Mouse (Mus musculus): ENCODE measurements around the gene Odf3l1. TPM values are rescaled to one million over a fixed set of nuclear protein-coding genes. Genes with fewer than 3 reads are reported as not detected.

The Odf3l1 gene
- polyA plus RNA-seq, 1 experiment from 2014 or later: 1.1 TPM

- no peak for ATAC-seq (ENCODE audit: insufficient read depth)
- peak; percentile 59 for TF ChIP-seq CTCF (IDR thresholded peaks at IDR 0.05; ENCODE audit: low read depth)
Measured at GRCm38 (mm10) chr9:56824900-56825299, 39.6 kb downstream of the Odf3l1 start.

GRCm38 (mm10) chr9:56810916-56811315 is 53.6 kb downstream of the Odf3l1 start:
- no peak overlapping the region for H3K9ac ChIP-seq
- no peak for TF ChIP-seq CTCF (IDR thresholded peaks at IDR 0.05; ENCODE audit: low read depth)
- H3K36me3 ChIP-seq (ENCODE audit: insufficient read depth): no peaks in the 10 kb centered on the region
- H3K4me1 ChIP-seq (ENCODE audit: insufficient read depth): no peaks in the 10 kb centered on the region
- H3K4me2 ChIP-seq: no peak overlapping the region
- no peaks in the 10 kb centered on the region for H3K27me3 ChIP-seq (ENCODE audit: insufficient read depth, low read length)
- DNase-seq (peak; percentile 53), ATAC-seq (ENCODE audit: insufficient read depth) (no peak)
- H3K27ac ChIP-seq (ENCODE audit: low read depth): no peak overlapping the region
- H3K9me3 ChIP-seq (ENCODE audit: low read depth, low read length): no peaks in the 10 kb centered on the region
- WGBS: 53% methylated on average over 1 of the region's 1 CpGs
- H3K4me3 ChIP-seq (ENCODE audit: low read depth, low read length): no peak overlapping the region

More at GRCm38 (mm10) chr9:56824900-56825299, 39.6 kb downstream of the Odf3l1 start:
- H3K27ac ChIP-seq (ENCODE audit: low read depth): no peak overlapping the region
- no peak overlapping the region for H3K4me2 ChIP-seq
- WGBS: 6% methylated on average over 3 of the region's 3 CpGs
- H3K4me1 ChIP-seq (ENCODE audit: insufficient read depth): no peaks in the 10 kb centered on the region
- no peaks in the 10 kb centered on the region for H3K36me3 ChIP-seq (ENCODE audit: insufficient read depth)
- H3K9ac ChIP-seq: no peak overlapping the region
- H3K27me3 ChIP-seq (ENCODE audit: insufficient read depth, low read length): peaks cover 13% of the 10 kb centered on the region; the same call in 1 of the 2 replicates
- peak; percentile 77 for DNase-seq
- no peaks in the 10 kb centered on the region for H3K9me3 ChIP-seq (ENCODE audit: low read depth, low read length)
- H3K4me3 ChIP-seq (ENCODE audit: low read depth, low read length): no peak overlapping the region

- no peak for ATAC-seq (ENCODE audit: insufficient read depth)
- H3K27ac ChIP-seq (ENCODE audit: low read depth): no peak overlapping the region
- H3K4me2 ChIP-seq: no peak overlapping the region
- H3K9ac ChIP-seq: no peak overlapping the region
- WGBS: 82% methylated on average over 6 of the region's 6 CpGs
- TF ChIP-seq CTCF (IDR thresholded peaks at IDR 0.05; ENCODE audit: low read depth): no peak
- no peaks in the 10 kb centered on the region for H3K27me3 ChIP-seq (ENCODE audit: insufficient read depth, low read length)
- H3K4me3 ChIP-seq (ENCODE audit: low read depth, low read length): no peak overlapping the region
- H3K4me1 ChIP-seq (ENCODE audit: insufficient read depth): no peaks in the 10 kb centered on the region
- no peaks in the 10 kb centered on the region for H3K36me3 ChIP-seq (ENCODE audit: insufficient read depth)
- DNase-seq: no peak
- H3K9me3 ChIP-seq (ENCODE audit: low read depth, low read length): no peaks in the 10 kb centered on the region
Measured at GRCm38 (mm10) chr9:56807990-56808389, 56.5 kb downstream of the Odf3l1 start.

GRCm38 (mm10) chr9:56803146-56803545 is 61.3 kb downstream of the Odf3l1 start:
- TF ChIP-seq CTCF (IDR thresholded peaks at IDR 0.05; ENCODE audit: low read depth): no peak
- Histone ChIP-seq H3K36me3 (ENCODE audit: insufficient read depth) (no peaks in the 10 kb centered on the region), H3K9ac (no peak overlapping the region), H3K4me3 (ENCODE audit: low read depth, low read length) (no peak overlapping the region), H3K4me1 (ENCODE audit: insufficient read depth) (no peaks in the 10 kb centered on the region), H3K27ac (ENCODE audit: low read depth) (no peak overlapping the region), H3K9me3 (ENCODE audit: low read depth, low read length) (no peaks in the 10 kb centered on the region), H3K27me3 (ENCODE audit: insufficient read depth, low read length) (peaks cover 14% of the 10 kb centered on the region), H3K4me2 (no peak overlapping the region)
- DNase-seq (no peak), ATAC-seq (ENCODE audit: insufficient read depth) (no peak)
- 91% methylated on average over 7 of the region's 7 CpGs for WGBS

Other genes starting within 250 kb of the Odf3l1 start
- gene Lingo1, start 68.2 kb downstream of the Odf3l1 start, polyA plus RNA-seq (2014; fragmentation: Nextera tagmentation; extraction: Ambion mirVana): 4.7 and 4.8 TPM in 2 replicates
- gene Cspg4, start 354 bp upstream of the Odf3l1 start, polyA plus RNA-seq (2014; fragmentation: Nextera tagmentation; extraction: Ambion mirVana): 12.3 and 13.9 TPM in 2 replicates
- gene Snx33, start 63.7 kb upstream of the Odf3l1 start, polyA plus RNA-seq (2014; fragmentation: Nextera tagmentation; extraction: Ambion mirVana): 7.8 and 9.5 TPM in 2 replicates
- 69.6 and 75.1 TPM in 2 replicates for gene Imp3, start 72.8 kb upstream of the Odf3l1 start, polyA plus RNA-seq (2014; fragmentation: Nextera tagmentation; extraction: Ambion mirVana)
- gene Snupn, start 86.2 kb upstream of the Odf3l1 start, polyA plus RNA-seq (2014; fragmentation: Nextera tagmentation; extraction: Ambion mirVana): 23.2 and 24.2 TPM in 2 replicates
- gene Ptpn9, start 130.2 kb upstream of the Odf3l1 start, polyA plus RNA-seq (2014; fragmentation: Nextera tagmentation; extraction: Ambion mirVana): 39.5 and 40.9 TPM in 2 replicates
- gene Sin3a, start 207.4 kb upstream of the Odf3l1 start, polyA plus RNA-seq (2014; fragmentation: Nextera tagmentation; extraction: Ambion mirVana): 49.2 and 52.1 TPM in 2 replicates

Data from lung, embryonic 14.5 days (tissue).